Mouse (Mus musculus) limb, embryonic 12.5 days (tissue): ENCODE measurements around the gene Hmox1. TPM values are rescaled to one million over a fixed set of nuclear protein-coding genes. Genes with fewer than 3 reads are reported as not detected.

Source experiments
- ATAC-seq: fragments of 200-750 bp; cut with Nextera tagmentation; 2 replicates; pipeline ENCODE4 v1.8.0; 2017; ENCODE audit warnings: low read depth, moderate TSS enrichment; ENCODE audit not compliant: insufficient number of reproducible peaks, insufficient read depth, low FRiP score, low TSS enrichment
- H3K27ac ChIP-seq: fragments of 300-500 bp; sonication (generic); 2 replicates; pipeline ENCODE4 v1.5.1; 2016; ENCODE audit warnings: mild to moderate bottlenecking, moderate library complexity
- H3K27me3 ChIP-seq: fragments of 300-500 bp; sonication (generic); 2 replicates; pipeline ENCODE4 v1.6.1; 2016; ENCODE audit warnings: mild to moderate bottlenecking, moderate library complexity
- H3K36me3 ChIP-seq: fragments of 300-500 bp; sonication (generic); 2 replicates; pipeline ENCODE4 v1.6.1; 2016; ENCODE audit warnings: mild to moderate bottlenecking, moderate library complexity
- H3K4me1 ChIP-seq: fragments of 300-500 bp; sonication (generic); replicated peaks from 2 replicates; pipeline ENCODE4 v1.6.1; 2016
- H3K4me2 ChIP-seq: fragments of 300-500 bp; sonication (generic); 2 replicates; pipeline ENCODE4 v1.6.1; 2016; ENCODE audit warnings: mild to moderate bottlenecking, moderate library complexity
- H3K4me3 ChIP-seq: fragments of 300-500 bp; sonication (generic); replicated peaks from 2 replicates; pipeline ENCODE4 v1.5.1; 2016; ENCODE audit warnings: mild to moderate bottlenecking
- H3K9ac ChIP-seq: fragments of 300-500 bp; sonication (generic); replicated peaks from 2 replicates; pipeline ENCODE4 v1.6.1; 2016; ENCODE audit warnings: mild to moderate bottlenecking, moderate library complexity
- H3K9me3 ChIP-seq: fragments of 300-500 bp; sonication (generic); 2 replicates; pipeline ENCODE4 v1.6.1; 2016; ENCODE audit warnings: mild to moderate bottlenecking, moderate library complexity
- WGBS: fragments of 180-500 bp; shearing (Covaris S2); methylation state at CpG from one replicate; pipeline ENCODE4 v1.1.7; 2016; 5-methylcytosine and 5-hydroxymethylcytosine counted together
- polyA plus RNA-seq: library from polyadenylated mRNA; unstranded; fragments of >200 nt; fragmentation: Nextera tagmentation; extraction: Ambion mirVana; gene quantifications from 2 replicates; pipeline ENCODE4 v1.2.1, GENCODE M21; 2016

Gene Hmox1
- polyA plus RNA-seq: 19.3 and 23.4 TPM in 2 replicates

GRCm38 (mm10) chr8:75093399-75094156 lies at the start of gene Hmox1:
Gene Hmox1, plus strand, starts transcription at chr8:75093621.
- peak; percentile 89 for ATAC-seq
- under 1% methylated on average over 36 of the region's 36 CpGs for WGBS
- H3K27ac ChIP-seq: peak within 1 kb of the TSS; percentile 70; the same call in 1 of the 2 replicates
- no peaks in the 10 kb centered on the region for H3K9me3 ChIP-seq
- peaks cover 25% of the 10 kb centered on the region for H3K36me3 ChIP-seq
- H3K27me3 ChIP-seq: no peaks in the 10 kb centered on the region
- H3K4me1 ChIP-seq: peaks cover 7% of the 10 kb centered on the region; the same call in 1 of the 2 replicates
- H3K9ac ChIP-seq: peak within 1 kb of the TSS; percentile 72
- H3K4me3 ChIP-seq: peak within 1 kb of the TSS; percentile 64
- peak within 1 kb of the TSS; percentile 73 for H3K4me2 ChIP-seq

DNA sequence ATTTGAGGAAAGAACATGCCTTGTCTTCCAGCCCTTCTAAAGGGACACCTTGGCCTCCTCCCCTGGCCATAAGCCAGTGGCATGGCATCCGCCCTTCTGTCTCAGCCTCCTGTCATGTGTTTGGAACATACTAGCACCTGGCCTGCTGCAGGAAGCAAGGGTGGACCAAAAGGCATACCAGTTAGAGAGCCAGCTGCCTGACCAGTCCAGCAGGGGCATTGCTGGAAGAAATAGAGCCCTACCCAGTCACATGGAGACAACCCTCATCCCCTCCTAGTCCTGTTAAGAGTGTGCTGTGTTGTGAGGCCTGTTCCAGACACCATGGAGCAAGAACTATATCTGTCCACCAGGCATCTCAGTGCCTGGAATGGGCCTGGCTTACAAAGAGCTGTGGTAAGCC lies 47.1 kb upstream of the Hmox1 start:
- Histone ChIP-seq H3K9me3 (no peaks in the 10 kb centered on the region), H3K27me3 (no peaks in the 10 kb centered on the region), H3K4me3 (no peak overlapping the region), H3K9ac (no peak overlapping the region), H3K36me3 (peaks cover 6% of the 10 kb centered on the region; the same call in 1 of the 2 replicates), H3K4me2 (no peak overlapping the region), H3K4me1 (no peaks in the 10 kb centered on the region), H3K27ac (no peak overlapping the region)
- no peak for ATAC-seq
- WGBS: 100% methylated on average over 1 of the region's 1 CpGs

DNA sequence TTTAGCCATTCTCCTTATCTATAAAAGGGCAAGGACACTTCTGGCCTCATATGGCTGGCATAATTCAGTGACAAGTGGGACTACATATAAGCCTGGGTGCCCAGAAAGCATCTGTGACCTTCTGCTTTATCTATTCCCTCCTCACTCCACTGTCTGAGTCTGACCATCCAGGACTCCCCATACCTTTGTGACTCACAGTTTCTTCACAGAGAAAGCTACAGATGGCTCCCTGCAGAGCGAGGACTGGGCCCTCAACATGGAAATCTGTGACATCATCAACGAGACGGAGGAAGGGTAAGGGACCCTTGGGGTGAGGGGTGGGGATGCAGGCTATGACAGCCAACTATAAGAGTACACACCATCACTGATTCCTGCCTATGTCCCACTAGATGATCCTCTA lies 45.6 kb upstream of the Hmox1 start:
- H3K36me3 ChIP-seq: peaks cover 6% of the 10 kb centered on the region; the same call in 1 of the 2 replicates
- no peak overlapping the region for H3K4me2 ChIP-seq
- 93% methylated on average over 3 of the region's 3 CpGs for WGBS
- no peaks in the 10 kb centered on the region for H3K4me1 ChIP-seq
- no peak for ATAC-seq
- H3K27me3 ChIP-seq: no peaks in the 10 kb centered on the region
- no peak overlapping the region for H3K9ac ChIP-seq
- no peaks in the 10 kb centered on the region for H3K9me3 ChIP-seq
- no peak overlapping the region for H3K27ac ChIP-seq
- no peak overlapping the region for H3K4me3 ChIP-seq

DNA sequence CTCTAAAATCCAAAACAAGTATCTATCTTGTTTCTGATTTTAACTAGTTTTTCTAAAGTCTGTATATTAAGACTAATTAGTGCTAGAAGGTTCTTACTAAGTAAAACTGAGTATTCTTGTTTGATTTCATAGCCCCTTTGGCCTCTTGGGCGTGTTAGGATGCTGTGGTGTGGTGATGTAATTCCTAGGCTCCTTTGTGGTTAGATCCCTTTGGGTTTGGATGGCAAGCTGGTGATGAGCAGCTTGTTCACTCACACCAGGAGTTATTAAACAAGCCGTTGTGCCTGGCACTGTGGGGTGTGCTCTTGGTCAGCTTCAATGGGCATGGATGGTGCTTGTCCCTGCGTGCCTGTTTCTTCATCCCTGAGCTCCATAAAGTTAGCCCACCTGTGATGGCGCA lies 40.1 kb upstream of the Hmox1 start:
- Histone ChIP-seq H3K9me3 (no peaks in the 10 kb centered on the region), H3K4me2 (no peak overlapping the region), H3K36me3 (peaks cover 12% of the 10 kb centered on the region; the same call in 1 of the 2 replicates), H3K9ac (no peak overlapping the region), H3K27ac (no peak overlapping the region), H3K4me3 (no peak overlapping the region), H3K4me1 (no peaks in the 10 kb centered on the region), H3K27me3 (no peaks in the 10 kb centered on the region)
- ATAC-seq: no peak
- WGBS: 82% methylated on average over 4 of the region's 4 CpGs

GRCm38 (mm10) chr8:75055673-75056072 lies 37.7 kb upstream of the Hmox1 start:
- no peak overlapping the region for H3K9ac ChIP-seq
- H3K9me3 ChIP-seq: no peaks in the 10 kb centered on the region
- H3K27ac ChIP-seq: no peak overlapping the region
- no peaks in the 10 kb centered on the region for H3K27me3 ChIP-seq
- no peak overlapping the region for H3K4me3 ChIP-seq
- 100% methylated on average over 2 of the region's 2 CpGs for WGBS
- no peaks in the 10 kb centered on the region for H3K4me1 ChIP-seq
- H3K4me2 ChIP-seq: no peak overlapping the region
- H3K36me3 ChIP-seq: peaks cover 6% of the 10 kb centered on the region; the same call in 1 of the 2 replicates
- ATAC-seq: no peak

- Histone ChIP-seq H3K36me3 (peaks cover 19% of the 10 kb centered on the region), H3K4me3 (no peak overlapping the region), H3K27ac (no peak overlapping the region), H3K9me3 (no peaks in the 10 kb centered on the region), H3K27me3 (no peaks in the 10 kb centered on the region), H3K4me1 (no peaks in the 10 kb centered on the region), H3K9ac (no peak overlapping the region), H3K4me2 (no peak overlapping the region)
- no peak for ATAC-seq
- 76% methylated on average over 6 of the region's 6 CpGs for WGBS
Observed at GRCm38 (mm10) chr8:75060022-75060421, 33.4 kb upstream of the Hmox1 start.

- ATAC-seq: no peak
- Histone ChIP-seq H3K9ac (no peak overlapping the region), H3K27ac (no peak overlapping the region), H3K4me2 (no peak overlapping the region), H3K4me1 (no peaks in the 10 kb centered on the region), H3K4me3 (no peak overlapping the region), H3K9me3 (no peaks in the 10 kb centered on the region), H3K27me3 (no peaks in the 10 kb centered on the region), H3K36me3 (peaks cover 27% of the 10 kb centered on the region)
- WGBS: 83% methylated on average over 2 of the region's 2 CpGs
Observed at GRCm38 (mm10) chr8:75060815-75061214, 32.6 kb upstream of the Hmox1 start.

GRCm38 (mm10) chr8:75063290-75063689 lies 30.1 kb upstream of the Hmox1 start:
- 83% methylated on average over 3 of the region's 3 CpGs for WGBS

GRCm38 (mm10) chr8:75064790-75065189 lies 28.6 kb upstream of the Hmox1 start:
- Histone ChIP-seq H3K36me3 (peaks cover 33% of the 10 kb centered on the region), H3K27ac (no peak overlapping the region), H3K4me2 (no peak overlapping the region), H3K9ac (no peak overlapping the region), H3K9me3 (no peaks in the 10 kb centered on the region), H3K4me3 (no peak overlapping the region), H3K27me3 (no peaks in the 10 kb centered on the region), H3K4me1 (no peaks in the 10 kb centered on the region)
- no peak for ATAC-seq
- WGBS: 88% methylated on average over 3 of the region's 3 CpGs

More at GRCm38 (mm10) chr8:75063290-75063689, 30.1 kb upstream of the Hmox1 start:
- H3K4me1 ChIP-seq: no peaks in the 10 kb centered on the region
- H3K4me2 ChIP-seq: no peak overlapping the region
- ATAC-seq: no peak
- H3K27me3 ChIP-seq: no peaks in the 10 kb centered on the region
- no peaks in the 10 kb centered on the region for H3K9me3 ChIP-seq
- H3K36me3 ChIP-seq: peaks cover 31% of the 10 kb centered on the region
- no peak overlapping the region for H3K27ac ChIP-seq
- H3K4me3 ChIP-seq: no peak overlapping the region
- H3K9ac ChIP-seq: no peak overlapping the region

GRCm38 (mm10) chr8:75067287-75067686 lies 26.1 kb upstream of the Hmox1 start:
- WGBS: 78% methylated on average over 6 of the region's 6 CpGs
- peaks cover 30% of the 10 kb centered on the region for H3K36me3 ChIP-seq
- ATAC-seq: no peak
- H3K27me3 ChIP-seq: no peaks in the 10 kb centered on the region
- H3K4me3 ChIP-seq: no peak overlapping the region
- no peaks in the 10 kb centered on the region for H3K9me3 ChIP-seq
- H3K27ac ChIP-seq: no peak overlapping the region
- no peaks in the 10 kb centered on the region for H3K4me1 ChIP-seq
- no peak overlapping the region for H3K4me2 ChIP-seq
- no peak overlapping the region for H3K9ac ChIP-seq

- ATAC-seq: no peak
- H3K27me3 ChIP-seq: no peaks in the 10 kb centered on the region
- H3K27ac ChIP-seq: no peak overlapping the region
- H3K9ac ChIP-seq: no peak overlapping the region
- no peaks in the 10 kb centered on the region for H3K4me1 ChIP-seq
- H3K4me3 ChIP-seq: no peak overlapping the region
- no peaks in the 10 kb centered on the region for H3K9me3 ChIP-seq
- 88% methylated on average over 1 of the region's 1 CpGs for WGBS
- peaks cover 18% of the 10 kb centered on the region for H3K36me3 ChIP-seq
- H3K4me2 ChIP-seq: no peak overlapping the region
Observed at GRCm38 (mm10) chr8:75070297-75070696, 23.1 kb upstream of the Hmox1 start.
